Mouse (Mus musculus): ENCODE measurements around the gene Mphosph8. TPM values are rescaled to one million over a fixed set of nuclear protein-coding genes. Genes with fewer than 3 reads are reported as not detected.

The Mphosph8 gene
- polyA plus RNA-seq, 1 experiment from 2014 or later = 42.4 TPM

- H3K9me3 ChIP-seq (replicated peaks; ENCODE audit: control insufficient read depth, low read length, poor library complexity, severe bottlenecking) = no peaks in the 10 kb centered on the region
- no peak overlapping the region for H3K4me3 ChIP-seq (ENCODE audit: low read depth, low read length)
- H3K27ac ChIP-seq (ENCODE audit: low read length) = no peak overlapping the region
- no peaks in the 10 kb centered on the region for H3K36me3 ChIP-seq (ENCODE audit: control insufficient read depth, insufficient read depth, low read length)
- no peak overlapping the region for H3K4me2 ChIP-seq (ENCODE audit: low read length)
- H3K27me3 ChIP-seq (ENCODE audit: control insufficient read depth, insufficient read depth, low read depth, low read length) = no peaks in the 10 kb centered on the region
- H3K9ac ChIP-seq (ENCODE audit: low read depth, low read length) = no peak overlapping the region
- H3K4me1 ChIP-seq (ENCODE audit: control insufficient read depth, insufficient read depth, low read length) = no peaks in the 10 kb centered on the region
- ATAC-seq = no peak
- WGBS = 98% methylated on average over 1 of the region's 1 CpGs
Observed at GRCm38 (mm10) chr14:56740175-56740574, 72.1 kb downstream of the Mphosph8 start.

Other genes with a start within 250 kb of the Mphosph8 start
- 5.3 TPM in 2 replicates for gene Cenpj, start 92.8 kb upstream of the Mphosph8 start, polyA plus RNA-seq (2015; fragmentation: Nextera tagmentation; extraction: Ambion mirVana)
- gene Parp4, start 92.6 kb upstream of the Mphosph8 start, polyA plus RNA-seq (2015; fragmentation: Nextera tagmentation; extraction: Ambion mirVana) = 0.93 and 1.5 TPM in 2 replicates
- gene Pspc1, start 110.1 kb downstream of the Mphosph8 start, polyA plus RNA-seq (2015; fragmentation: Nextera tagmentation; extraction: Ambion mirVana) = 38.8 and 49.1 TPM in 2 replicates
- 36.4 and 38.5 TPM in 2 replicates for gene Zmym5, start 143.5 kb downstream of the Mphosph8 start, polyA plus RNA-seq (2015; fragmentation: Nextera tagmentation; extraction: Ambion mirVana)
- gene Zmym2, start 218.4 kb downstream of the Mphosph8 start, polyA plus RNA-seq (2015; fragmentation: Nextera tagmentation; extraction: Ambion mirVana) = 64.3 and 68.3 TPM in 2 replicates